Mouse (Mus musculus): ENCODE measurements around the gene Neurod4. TPM values are rescaled to one million over a fixed set of nuclear protein-coding genes. Genes with fewer than 3 reads are reported as not detected.

Neurod4 gene
- polyA plus RNA-seq, 1 experiment from 2014 or later, result 59.2 TPM

GRCm38 (mm10) chr10:130275759-130276158 is 4.3 kb downstream of the Neurod4 start:
- Histone ChIP-seq H3K9ac (ENCODE audit: low read length) (no peak overlapping the region), H3K4me2 (ENCODE audit: low read depth) (peak overlapping the region; percentile 14), H3K27me3 (ENCODE audit: control insufficient read depth, insufficient read depth, low read length) (no peaks in the 10 kb centered on the region), H3K9me3 (ENCODE audit: control insufficient read depth, low read length) (no peaks in the 10 kb centered on the region), H3K4me3 (ENCODE audit: low read depth, low read length) (no peak overlapping the region), H3K27ac (ENCODE audit: low read depth, low read length) (no peak overlapping the region), H3K36me3 (ENCODE audit: control insufficient read depth, insufficient read depth, low read length) (no peaks in the 10 kb centered on the region), H3K4me1 (ENCODE audit: control insufficient read depth, insufficient read depth, low read length) (no peaks in the 10 kb centered on the region)
- no peak for DNase-seq (ENCODE audit: low spot score)
- WGBS, result 69% methylated on average over 2 of the region's 2 CpGs
- ATAC-seq (ENCODE audit: insufficient read depth, low FRiP score, low TSS enrichment), result no peak

GRCm38 (mm10) chr10:130263203-130263602 is 16.8 kb downstream of the Neurod4 start:
- DNase-seq (ENCODE audit: low spot score) (no peak), ATAC-seq (ENCODE audit: insufficient read depth, low FRiP score, low TSS enrichment) (no peak)
- no peaks in the 10 kb centered on the region for H3K4me1 ChIP-seq (ENCODE audit: control insufficient read depth, insufficient read depth, low read length)
- no peak overlapping the region for H3K9ac ChIP-seq (ENCODE audit: low read length)
- H3K27me3 ChIP-seq (ENCODE audit: control insufficient read depth, insufficient read depth, low read length), result no peaks in the 10 kb centered on the region
- H3K4me2 ChIP-seq (ENCODE audit: low read depth), result no peak overlapping the region
- no peaks in the 10 kb centered on the region for H3K36me3 ChIP-seq (ENCODE audit: control insufficient read depth, insufficient read depth, low read length)
- H3K27ac ChIP-seq (ENCODE audit: low read depth, low read length), result no peak overlapping the region
- no peak overlapping the region for H3K4me3 ChIP-seq (ENCODE audit: low read depth, low read length)
- WGBS, result 71% methylated on average over 4 of the region's 4 CpGs
- H3K9me3 ChIP-seq (ENCODE audit: control insufficient read depth, low read length), result no peaks in the 10 kb centered on the region

DNA sequence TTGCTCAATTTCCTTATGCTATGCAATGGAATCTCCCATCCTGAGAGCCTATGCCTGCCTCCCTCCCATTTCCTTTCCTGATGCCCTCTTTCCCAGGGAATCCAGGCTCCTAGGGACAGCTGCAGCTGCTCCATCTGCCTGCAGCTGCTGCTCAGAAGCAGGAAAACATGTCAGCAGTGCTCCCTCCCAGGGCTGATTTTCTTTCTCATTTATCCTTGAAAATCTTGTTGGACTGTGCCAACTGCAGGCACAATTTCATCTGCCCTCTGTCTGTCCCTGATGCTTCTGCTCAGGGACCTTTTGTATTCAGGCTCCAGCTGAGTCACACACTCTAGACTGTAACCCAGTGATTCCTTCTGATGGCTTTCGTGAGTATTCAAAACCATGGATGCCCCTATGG is 20.6 kb downstream of the Neurod4 start:
- Histone ChIP-seq H3K9ac (ENCODE audit: low read length) (no peak overlapping the region), H3K36me3 (ENCODE audit: control insufficient read depth, insufficient read depth, low read length) (no peaks in the 10 kb centered on the region), H3K27me3 (ENCODE audit: control insufficient read depth, insufficient read depth, low read length) (no peaks in the 10 kb centered on the region), H3K4me1 (ENCODE audit: control insufficient read depth, insufficient read depth, low read length) (no peaks in the 10 kb centered on the region), H3K4me2 (ENCODE audit: low read depth) (no peak overlapping the region), H3K9me3 (ENCODE audit: control insufficient read depth, low read length) (no peaks in the 10 kb centered on the region), H3K4me3 (ENCODE audit: low read depth, low read length) (no peak overlapping the region), H3K27ac (ENCODE audit: low read depth, low read length) (no peak overlapping the region)
- DNase-seq (ENCODE audit: low spot score) (peak; percentile 19), ATAC-seq (ENCODE audit: insufficient read depth, low FRiP score, low TSS enrichment) (peak; percentile 49; the same call in 1 of the 2 replicates)
- 69% methylated on average over 1 of the region's 1 CpGs for WGBS

DNA sequence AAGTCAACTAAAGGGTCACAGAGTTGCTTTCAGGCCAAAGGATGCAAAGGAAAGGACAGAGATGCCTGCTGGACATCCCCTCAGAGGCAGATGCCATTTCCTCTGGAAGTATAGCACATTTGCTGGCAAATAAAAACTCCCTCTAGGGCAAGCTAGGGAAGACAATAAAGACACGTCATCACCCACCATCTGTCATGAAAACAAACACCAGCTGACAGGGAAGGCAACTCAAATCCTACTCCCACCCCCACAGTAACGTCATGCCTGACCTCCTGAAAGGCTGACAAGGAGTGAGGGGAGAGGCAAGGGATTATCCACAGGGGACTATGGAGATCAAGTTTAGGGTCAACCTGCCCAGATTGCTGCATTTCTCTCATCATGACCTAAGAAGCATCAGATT is 35.8 kb downstream of the Neurod4 start:
- DNase-seq (ENCODE audit: low spot score) (peak; percentile 12), ATAC-seq (ENCODE audit: insufficient read depth, low FRiP score, low TSS enrichment) (peak; percentile 65)
- Histone ChIP-seq H3K4me3 (ENCODE audit: low read depth, low read length) (no peak overlapping the region), H3K9me3 (ENCODE audit: control insufficient read depth, low read length) (no peaks in the 10 kb centered on the region), H3K36me3 (ENCODE audit: control insufficient read depth, insufficient read depth, low read length) (no peaks in the 10 kb centered on the region), H3K4me2 (ENCODE audit: low read depth) (no peak overlapping the region), H3K9ac (ENCODE audit: low read length) (no peak overlapping the region), H3K4me1 (ENCODE audit: control insufficient read depth, insufficient read depth, low read length) (0 out of 2 replicates have a peak, but pooled peaks cover 3% of the 10 kb centered on the region), H3K27me3 (ENCODE audit: control insufficient read depth, insufficient read depth, low read length) (no peaks in the 10 kb centered on the region), H3K27ac (ENCODE audit: low read depth, low read length) (no peak overlapping the region)
- WGBS, result 6% methylated on average over 2 of the region's 2 CpGs

GRCm38 (mm10) chr10:130238318-130239209 is 41.5 kb downstream of the Neurod4 start:
- no peak overlapping the region for H3K27ac ChIP-seq (ENCODE audit: low read depth, low read length)
- no peak overlapping the region for H3K9ac ChIP-seq (ENCODE audit: low read length)
- H3K4me3 ChIP-seq (ENCODE audit: low read depth, low read length), result no peak overlapping the region
- H3K36me3 ChIP-seq (ENCODE audit: control insufficient read depth, insufficient read depth, low read length), result no peaks in the 10 kb centered on the region
- no peak; the same call in 1 of the 2 replicates for ATAC-seq (ENCODE audit: insufficient read depth, low FRiP score, low TSS enrichment)
- no peaks in the 10 kb centered on the region for H3K4me1 ChIP-seq (ENCODE audit: control insufficient read depth, insufficient read depth, low read length)
- H3K4me2 ChIP-seq (ENCODE audit: low read depth), result no peak overlapping the region
- no peaks in the 10 kb centered on the region for H3K27me3 ChIP-seq (ENCODE audit: control insufficient read depth, insufficient read depth, low read length)
- 66% methylated on average over 2 of the region's 2 CpGs for WGBS
- no peak for DNase-seq (ENCODE audit: low spot score)
- H3K9me3 ChIP-seq (ENCODE audit: control insufficient read depth, low read length), result no peaks in the 10 kb centered on the region

DNA sequence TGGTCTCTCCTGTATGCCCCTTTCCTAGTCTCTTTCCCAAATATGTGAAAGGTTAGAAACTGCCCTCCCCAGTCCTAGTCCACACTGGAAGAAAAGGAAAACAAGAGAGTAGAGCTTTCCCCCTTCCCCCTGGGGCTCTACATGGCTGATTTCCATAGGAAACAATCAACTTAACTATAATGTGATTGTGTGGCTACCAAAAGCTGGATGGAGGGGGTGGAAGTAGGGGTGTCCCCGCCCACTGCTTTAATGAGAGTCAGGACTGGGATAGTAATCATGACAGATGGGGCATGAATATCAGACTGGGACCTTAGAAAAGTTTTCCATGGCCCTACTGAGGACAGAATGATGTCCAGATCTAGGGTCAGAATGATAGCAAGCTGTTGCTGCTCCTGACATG is 45.5 kb downstream of the Neurod4 start:
- Histone ChIP-seq H3K27ac (ENCODE audit: low read depth, low read length) (no peak overlapping the region), H3K9ac (ENCODE audit: low read length) (no peak overlapping the region), H3K36me3 (ENCODE audit: control insufficient read depth, insufficient read depth, low read length) (no peaks in the 10 kb centered on the region), H3K4me2 (ENCODE audit: low read depth) (no peak overlapping the region), H3K27me3 (ENCODE audit: control insufficient read depth, insufficient read depth, low read length) (no peaks in the 10 kb centered on the region), H3K9me3 (ENCODE audit: control insufficient read depth, low read length) (no peaks in the 10 kb centered on the region), H3K4me1 (ENCODE audit: control insufficient read depth, insufficient read depth, low read length) (no peaks in the 10 kb centered on the region), H3K4me3 (ENCODE audit: low read depth, low read length) (no peak overlapping the region)
- DNase-seq (ENCODE audit: low spot score), result peak; percentile 19
- 0 out of 2 replicates have a peak, but pooled peaks have one; percentile 43 for ATAC-seq (ENCODE audit: insufficient read depth, low FRiP score, low TSS enrichment)
- 31% methylated on average over 1 of the region's 1 CpGs for WGBS

GRCm38 (mm10) chr10:130232117-130232516 is 47.9 kb downstream of the Neurod4 start:
- H3K36me3 ChIP-seq (ENCODE audit: control insufficient read depth, insufficient read depth, low read length), result no peaks in the 10 kb centered on the region
- 67% methylated on average over 1 of the region's 1 CpGs for WGBS
- no peaks in the 10 kb centered on the region for H3K9me3 ChIP-seq (ENCODE audit: control insufficient read depth, low read length)
- DNase-seq (ENCODE audit: low spot score), result no peak
- no peak overlapping the region for H3K27ac ChIP-seq (ENCODE audit: low read depth, low read length)
- H3K9ac ChIP-seq (ENCODE audit: low read length), result no peak overlapping the region
- H3K27me3 ChIP-seq (ENCODE audit: control insufficient read depth, insufficient read depth, low read length), result no peaks in the 10 kb centered on the region
- H3K4me1 ChIP-seq (ENCODE audit: control insufficient read depth, insufficient read depth, low read length), result no peaks in the 10 kb centered on the region
- no peak for ATAC-seq (ENCODE audit: insufficient read depth, low FRiP score, low TSS enrichment)
- H3K4me2 ChIP-seq (ENCODE audit: low read depth), result no peak overlapping the region
- no peak overlapping the region for H3K4me3 ChIP-seq (ENCODE audit: low read depth, low read length)

DNA sequence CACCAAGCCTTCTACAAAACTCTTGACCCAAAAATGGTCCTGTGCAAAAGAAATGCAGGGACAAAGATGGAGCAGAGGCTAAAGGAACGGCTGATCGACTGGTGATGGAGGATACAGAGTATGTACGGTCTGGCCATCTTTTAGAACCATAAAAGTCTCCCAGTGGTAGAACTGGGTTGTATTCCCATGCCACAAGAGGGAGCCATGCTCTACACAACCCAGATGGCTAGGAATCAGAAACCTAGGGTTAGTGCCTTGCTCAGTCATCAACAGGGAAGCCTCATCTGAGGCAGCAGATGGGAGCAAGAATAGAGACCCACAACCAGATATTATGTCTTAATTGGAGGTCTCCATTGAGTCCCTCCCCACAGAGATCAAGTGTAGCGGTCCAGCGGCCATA is 50.5 kb downstream of the Neurod4 start:
- 87% methylated on average over 5 of the region's 5 CpGs for WGBS
- Histone ChIP-seq H3K36me3 (ENCODE audit: control insufficient read depth, insufficient read depth, low read length) (no peaks in the 10 kb centered on the region), H3K27me3 (ENCODE audit: control insufficient read depth, insufficient read depth, low read length) (no peaks in the 10 kb centered on the region), H3K9me3 (ENCODE audit: control insufficient read depth, low read length) (no peaks in the 10 kb centered on the region), H3K9ac (ENCODE audit: low read length) (no peak overlapping the region), H3K4me1 (ENCODE audit: control insufficient read depth, insufficient read depth, low read length) (no peaks in the 10 kb centered on the region), H3K27ac (ENCODE audit: low read depth, low read length) (no peak overlapping the region), H3K4me3 (ENCODE audit: low read depth, low read length) (no peak overlapping the region), H3K4me2 (ENCODE audit: low read depth) (no peak overlapping the region)
- no peak for DNase-seq (ENCODE audit: low spot score)
- ATAC-seq (ENCODE audit: insufficient read depth, low FRiP score, low TSS enrichment), result no peak

GRCm38 (mm10) chr10:130228246-130228645 is 51.8 kb downstream of the Neurod4 start:
- peak; percentile 80 for ATAC-seq (ENCODE audit: insufficient read depth, low FRiP score, low TSS enrichment)
- Histone ChIP-seq H3K9ac (ENCODE audit: low read length) (no peak overlapping the region), H3K4me3 (ENCODE audit: low read depth, low read length) (no peak overlapping the region), H3K27me3 (ENCODE audit: control insufficient read depth, insufficient read depth, low read length) (no peaks in the 10 kb centered on the region), H3K36me3 (ENCODE audit: control insufficient read depth, insufficient read depth, low read length) (no peaks in the 10 kb centered on the region), H3K4me1 (ENCODE audit: control insufficient read depth, insufficient read depth, low read length) (no peaks in the 10 kb centered on the region), H3K9me3 (ENCODE audit: control insufficient read depth, low read length) (no peaks in the 10 kb centered on the region), H3K4me2 (ENCODE audit: low read depth) (no peak overlapping the region), H3K27ac (ENCODE audit: low read depth, low read length) (no peak overlapping the region)
- peak; percentile 67 for DNase-seq (ENCODE audit: low spot score)
- WGBS, result 0% methylated on average over 1 of the region's 1 CpGs

Measured in neural tube, embryonic 11.5 days (tissue).